Mouse (Mus musculus): Measurements from ENCODE around the gene Rarg. TPM values are rescaled to one million over a fixed set of nuclear protein-coding genes. Genes with fewer than 3 reads are reported as not detected.

The Rarg gene
- total RNA-seq, 1 experiment: 115 TPM

GRCm38 (mm10) chr15:102186239-102186638 lies 71.1 kb downstream of the Rarg start:
- no peak overlapping the region for H3K9ac ChIP-seq (ENCODE audit: insufficient read depth, low read depth, low read length, poor library complexity, severe bottlenecking)
- no peak overlapping the region for H3K4me3 ChIP-seq (ENCODE audit: insufficient read depth in 1 of 2, low read depth in 1 of 2, low read length in 2 of 2, poor library complexity in 1 of 2, severe bottlenecking in 1 of 2)
- H3K27ac ChIP-seq (ENCODE audit: insufficient read depth, low read depth, low read length, poor library complexity, severe bottlenecking): no peak overlapping the region
- peaks cover 26% of the 10 kb centered on the region for H3K36me3 ChIP-seq (ENCODE audit: control insufficient read depth, insufficient read depth, low read length, poor library complexity, severe bottlenecking)
- in situ Hi-C loops (cut with MboI; ENCODE audit: low sequenced_read_pairs in 2 of 2, unreplicated experiment in 2 of 2): no loop called here
- H3K9me3 ChIP-seq (ENCODE audit: control insufficient read depth, insufficient read depth, low read depth, low read length): no peaks in the 10 kb centered on the region
- no peak for TF ChIP-seq ZC3H11A (IDR thresholded peaks at IDR 0.05; ENCODE audit: borderline replicate concordance, low read depth, low read length)
- no peak for TF ChIP-seq HCFC1 (IDR thresholded peaks at IDR 0.05; ENCODE audit: borderline replicate concordance, insufficient read depth, low read length)
- no peak for DNase-seq (ENCODE audit: low read depth, low spot score)
- peaks cover 11 to 27% of the 10 kb centered on the region in 2 experiments for H3K4me1 ChIP-seq (ENCODE audit: control insufficient read depth in 2 of 2, insufficient read depth in 2 of 2, low read length in 2 of 2, poor library complexity in 1 of 2)

Other genes starting within 250 kb of the Rarg start
- 266 and 382 TPM in 2 replicates for gene Krt18, start 229.3 kb downstream of the Rarg start, total RNA-seq (2012; rRNA removed)
- gene Eif4b, start 183.7 kb downstream of the Rarg start, total RNA-seq (2012; rRNA removed): 361 and 417 TPM in 2 replicates
- 4.5 and 4.9 TPM in 2 replicates for gene Tns2, start 157.1 kb downstream of the Rarg start, total RNA-seq (2012; rRNA removed)
- gene Spryd3, start 121.3 kb downstream of the Rarg start, total RNA-seq (2012; rRNA removed): 22.7 and 34.8 TPM in 2 replicates
- gene Igfbp6, start 113.2 kb downstream of the Rarg start, total RNA-seq (2012; rRNA removed): 4.2 and 7.5 TPM in 2 replicates
- 5.3 and 9.5 TPM in 2 replicates for gene Soat2, start 107.0 kb downstream of the Rarg start, total RNA-seq (2012; rRNA removed)
- gene Zfp740, start 54.3 kb downstream of the Rarg start, total RNA-seq (2012; rRNA removed): 97.3 and 98.5 TPM in 2 replicates
- 47.3 and 51.9 TPM in 2 replicates for gene Csad, start 52.8 kb downstream of the Rarg start, total RNA-seq (2012; rRNA removed)
- gene Itgb7, start 25.6 kb downstream of the Rarg start, total RNA-seq (2012; rRNA removed): 34.0 and 93.0 TPM in 2 replicates
- 0.45 and 1.0 TPM in 2 replicates for gene Gm9918, start 13.0 kb upstream of the Rarg start, total RNA-seq (2012; rRNA removed)
- 89.9 and 95.7 TPM in 2 replicates for gene Mfsd5, start 21.9 kb upstream of the Rarg start, total RNA-seq (2012; rRNA removed)
- 84.1 TPM in 2 replicates for gene Espl1, start 38.7 kb upstream of the Rarg start, total RNA-seq (2012; rRNA removed)
- gene Pfdn5, start 68.6 kb upstream of the Rarg start, total RNA-seq (2012; rRNA removed): 139 and 201 TPM in 2 replicates
- 84.7 and 109 TPM in 2 replicates for gene Myg1, start 74.2 kb upstream of the Rarg start, total RNA-seq (2012; rRNA removed)
- 69.2 and 86.0 TPM in 2 replicates for gene Aaas, start 93.3 kb upstream of the Rarg start, total RNA-seq (2012; rRNA removed)
- 0.09 TPM in 1 of 2 replicates, not detected in the other for gene Sp7, start 109.7 kb upstream of the Rarg start, total RNA-seq (2012; rRNA removed)
- 93.4 and 130 TPM in 2 replicates for gene Sp1, start 148.6 kb upstream of the Rarg start, total RNA-seq (2012; rRNA removed)
- gene Amhr2, start 187.8 kb upstream of the Rarg start, total RNA-seq (2012; rRNA removed): 5.6 and 16.5 TPM in 2 replicates
- gene Prr13, start 201.5 kb upstream of the Rarg start, total RNA-seq (2012; rRNA removed): 13.2 and 26.3 TPM in 2 replicates
- gene Pcbp2, start 213.0 kb upstream of the Rarg start, total RNA-seq (2012; rRNA removed): 206 and 377 TPM in 2 replicates
- gene Gm10337, start 246.2 kb upstream of the Rarg start, total RNA-seq (2012; rRNA removed): not detected in 2 replicates

All from ES-E14 (cell line).